ENCODE assay signal across 11 mouse cellular contexts in genomic region chr13:58809930-58810329, GRCm38 (mm10). TPM values are rescaled to one million over a fixed set of nuclear protein-coding genes. Genes with fewer than 3 reads are reported as not detected.
DNase-seq lines count a peak whose midpoint lies in the region; ATAC-seq lines count a peak whose summit lies in the region.
"Had no signal": no experiment of that assay in that cellular context is flagged by ENCODE, and none has a peak within 500 bp of the region (broad histone marks: within the 10 kb centered on the region; RNA-seq: fewer than 3 reads in every experiment).

No protein-coding gene starts in this region.

- no peak for ATAC-seq in limb, embryonic 13.5 days (ENCODE audit: low FRiP score, low read depth)
- ATAC-seq in hindbrain, embryonic 11.5 days (ENCODE audit: low FRiP score): no peak
- ATAC-seq: activated CD4-positive, CD25-positive, alpha-beta regulatory T cell, adult 4 months had no signal

- H3K4me2 ChIP-seq in limb, embryonic 13.5 days (replicated peaks): peak overlapping the region; percentile 99; the same call in 1 of the 2 replicates
- peak overlapping the region; percentile 39 for H3K4me2 ChIP-seq in hindbrain, embryonic 11.5 days (replicated peaks; ENCODE audit: low read depth, low read length)
- H3K4me2 ChIP-seq: liver, embryonic 13.5 days had no signal

- H3K36me3 ChIP-seq in limb, embryonic 13.5 days: no peaks in the 10 kb centered on the region
- no peaks in the 10 kb centered on the region for H3K36me3 ChIP-seq in limb, embryonic 10.5 days
- H3K36me3 ChIP-seq in hindbrain, embryonic 11.5 days (ENCODE audit: control insufficient read depth, insufficient read depth, low read length): no peaks in the 10 kb centered on the region
- H3K36me3 ChIP-seq: liver, embryonic 13.5 days had no signal

- no peak overlapping the region for H3K4me3 ChIP-seq in limb, embryonic 13.5 days
- no peak overlapping the region for H3K4me3 ChIP-seq in limb, embryonic 10.5 days
- peak overlapping the region; percentile 74 for H3K4me3 ChIP-seq in hindbrain, embryonic 11.5 days (ENCODE audit: low read depth, low read length)
- H3K4me3 ChIP-seq: liver, embryonic 13.5 days had no signal

- intact Hi-C loops in left cerebral cortex, postnatal 36 days (cut with DNase I): loop anchor here (5.0 to 10.0 kb wide), 3 partner anchors 125 to 555 kb away; no protein-coding TSS in a partner anchor

- H3K27me3 ChIP-seq in limb, embryonic 13.5 days: peaks cover 67% of the 10 kb centered on the region
- peaks cover 69% of the 10 kb centered on the region for H3K27me3 ChIP-seq in limb, embryonic 10.5 days (ENCODE audit: low read depth, poor library complexity, severe bottlenecking)
- peaks cover 14% of the 10 kb centered on the region; the same call in 1 of the 2 replicates for H3K27me3 ChIP-seq in hindbrain, embryonic 11.5 days (ENCODE audit: control insufficient read depth, insufficient read depth, low read length)

- no peaks in the 10 kb centered on the region for H3K9me3 ChIP-seq in limb, embryonic 13.5 days
- H3K9me3 ChIP-seq in limb, embryonic 10.5 days (replicated peaks): no peaks in the 10 kb centered on the region
- H3K9me3 ChIP-seq in hindbrain, embryonic 11.5 days (ENCODE audit: control insufficient read depth, low read length): no peaks in the 10 kb centered on the region
- H3K9me3 ChIP-seq: liver, embryonic 13.5 days had no signal

- WGBS in limb, embryonic 13.5 days: 82% methylated on average over 8 of the region's 8 CpGs
- WGBS in limb, embryonic 10.5 days: 86% methylated on average over 8 of the region's 8 CpGs
- WGBS in hindbrain, embryonic 11.5 days: 80% methylated on average over 8 of the region's 8 CpGs

- H3K9ac ChIP-seq in limb, embryonic 13.5 days: no peak overlapping the region
- peak overlapping the region; percentile 35; the same call in 1 of the 2 replicates for H3K9ac ChIP-seq in hindbrain, embryonic 11.5 days (ENCODE audit: low read depth, low read length)
- H3K9ac ChIP-seq: liver, embryonic 13.5 days had no signal

- peaks cover 18% of the 10 kb centered on the region for H3K4me1 ChIP-seq in limb, embryonic 13.5 days
- H3K4me1 ChIP-seq in limb, embryonic 10.5 days: peaks cover 25% of the 10 kb centered on the region
- H3K4me1 ChIP-seq in hindbrain, embryonic 11.5 days (replicated peaks; ENCODE audit: control insufficient read depth, insufficient read depth, low read length): no peaks in the 10 kb centered on the region
- H3K4me1 ChIP-seq: liver, embryonic 13.5 days had no signal

- no peak overlapping the region for H3K27ac ChIP-seq in limb, embryonic 13.5 days
- no peak overlapping the region for H3K27ac ChIP-seq in limb, embryonic 10.5 days
- H3K27ac ChIP-seq in hindbrain, embryonic 11.5 days (ENCODE audit: low read depth, low read length): no peak overlapping the region
- H3K27ac ChIP-seq: liver, embryonic 13.5 days had no signal

- no peak for DNase-seq in limb, embryonic 10.5 days (ENCODE audit: low spot score)
- peak; percentile 9 for DNase-seq in hindbrain, embryonic 11.5 days (ENCODE audit: low spot score)
- DNase-seq in left cerebral cortex, postnatal 36 days (ENCODE audit: low spot score in 2 of 2): peak; percentile 67 to 74
- peak; percentile 52 for DNase-seq in right cerebral cortex, postnatal 4 days
- DNase-seq in T-cell, adult 2 months (ENCODE audit: low spot score): no peak
- DNase-seq in B cell, adult 2 months: no peak
- DNase-seq in urinary bladder, postnatal 25 days (ENCODE audit: low spot score): no peak
- DNase-seq: gastrocnemius, postnatal 10 days; liver, embryonic 13.5 days had no signal

RNA-seq across cellular contexts. Expression of gene Ntrk2, which starts 3.6 kb away (rescaled TPM):
- 10.3 and 13.4 TPM in 2 replicates for polyA plus RNA-seq in limb, embryonic 13.5 days (2015; fragmentation: Nextera tagmentation; extraction: Ambion mirVana)
- polyA plus RNA-seq in limb, embryonic 10.5 days (2016; fragmentation: Nextera tagmentation; extraction: Ambion mirVana): 2.4 and 5.7 TPM in 2 replicates
- 51.5 and 54.3 TPM in 2 replicates for polyA plus RNA-seq in hindbrain, embryonic 11.5 days (2014; fragmentation: Nextera tagmentation; extraction: Ambion mirVana)
- 100 to 1,000 TPM; 357 to 404 TPM for total RNA-seq in left cerebral cortex, postnatal 36 days (2021)
- polyA plus RNA-seq: activated CD4-positive, CD25-positive, alpha-beta regulatory T cell, adult 4 months had no signal

Comparison
In these comparisons a context has a peak if more than half of its experiments do, and no peak if none do; other contexts are left out.
1. DNase-seq: peak in hindbrain, embryonic 11.5 days (single experiment), left cerebral cortex, postnatal 36 days (2 of 2) and right cerebral cortex, postnatal 4 days (single experiment); none in limb, embryonic 10.5 days (single experiment), T-cell, adult 2 months (single experiment), B cell, adult 2 months (0 of 2) and urinary bladder, postnatal 25 days (single experiment).